Mouse (Mus musculus) cerebellum, adult 9-11 months (tissue): ENCODE measurements around the gene Uckl1.
A peak's percentile ranks its signal among the peaks of the same experiment; 100 is the strongest.

Source experiments
- DNase-seq: peaks from one replicate; pipeline ENCODE4 v3.0.0; 2022

The Uckl1 gene

GRCm38 (mm10) chr2:181571941-181572670 is 12.6 kb downstream of the Uckl1 start:
- peak; percentile 70 for DNase-seq

GRCm38 (mm10) chr2:181570921-181571595 is 13.6 kb downstream of the Uckl1 start:
- peak; percentile 92 for DNase-seq

GRCm38 (mm10) chr2:181570375-181570774 is 14.3 kb downstream of the Uckl1 start:
- peak; percentile 65 for DNase-seq

GRCm38 (mm10) chr2:181569856-181570255 is 14.8 kb downstream of the Uckl1 start:
- no peak for DNase-seq

- DNase-seq: no peak
Measured at GRCm38 (mm10) chr2:181568272-181569008, 16.3 kb downstream of the Uckl1 start.

GRCm38 (mm10) chr2:181567338-181567737 is 17.4 kb downstream of the Uckl1 start:
- DNase-seq: no peak

GRCm38 (mm10) chr2:181553772-181554171 is 30.9 kb downstream of the Uckl1 start:
- no peak for DNase-seq

GRCm38 (mm10) chr2:181550233-181550632 is 34.5 kb downstream of the Uckl1 start:
- DNase-seq: no peak

GRCm38 (mm10) chr2:181548682-181549081 is 36.0 kb downstream of the Uckl1 start:
- DNase-seq: no peak

GRCm38 (mm10) chr2:181548227-181548626 is 36.5 kb downstream of the Uckl1 start:
- DNase-seq: no peak

GRCm38 (mm10) chr2:181546142-181546541 is 38.5 kb downstream of the Uckl1 start:
- DNase-seq: no peak

- peak; percentile 42 for DNase-seq
Measured at GRCm38 (mm10) chr2:181541761-181542380, 42.8 kb downstream of the Uckl1 start.

- DNase-seq: no peak
Measured at GRCm38 (mm10) chr2:181537444-181538047, 47.1 kb downstream of the Uckl1 start.

GRCm38 (mm10) chr2:181536410-181536809 is 48.3 kb downstream of the Uckl1 start:
- no peak for DNase-seq

GRCm38 (mm10) chr2:181532589-181532988 is 52.1 kb downstream of the Uckl1 start:
- no peak for DNase-seq

- DNase-seq: no peak
Measured at GRCm38 (mm10) chr2:181529076-181529475, 55.6 kb downstream of the Uckl1 start.

GRCm38 (mm10) chr2:181525526-181525925 is 59.2 kb downstream of the Uckl1 start:
- DNase-seq: no peak

GRCm38 (mm10) chr2:181522811-181523210 is 61.9 kb downstream of the Uckl1 start:
- no peak for DNase-seq

GRCm38 (mm10) chr2:181521491-181521890 is 63.2 kb downstream of the Uckl1 start:
- no peak for DNase-seq

GRCm38 (mm10) chr2:181520936-181521227 is 63.8 kb downstream of the Uckl1 start:
- DNase-seq: no peak

- DNase-seq: peak; percentile 99
Measured at GRCm38 (mm10) chr2:181520118-181520935, 64.4 kb downstream of the Uckl1 start, which contains the start of gene Dnajc5. Gene Dnajc5, plus strand, starts transcription at chr2:181520485.

GRCm38 (mm10) chr2:181519201-181519600 is 65.5 kb downstream of the Uckl1 start:
- DNase-seq: no peak
